ENCODE assay signal across 16 mouse cellular contexts in the genomic region with DNA sequence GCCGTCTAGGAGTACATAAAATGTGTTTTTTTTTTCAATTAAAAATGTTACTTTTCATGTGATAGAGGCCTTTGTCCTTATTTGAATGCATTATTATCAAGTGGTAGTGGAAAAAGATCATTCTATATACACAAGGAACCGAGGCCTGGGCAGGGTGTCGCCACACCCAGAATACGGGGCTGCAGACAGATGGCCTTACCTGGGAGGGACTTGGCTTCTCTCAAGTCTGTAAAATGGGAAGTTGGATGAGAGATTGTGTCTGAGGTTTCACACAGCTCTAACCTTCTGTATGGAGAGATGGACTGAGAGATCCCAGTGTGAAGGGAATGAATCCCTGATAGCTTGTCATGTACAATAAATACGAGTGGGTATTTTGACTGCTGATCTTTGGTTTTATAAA. TPM values are rescaled to one million over a fixed set of nuclear protein-coding genes. Genes with fewer than 3 reads are reported as not detected.
A peak's percentile ranks its signal among the peaks of the same experiment; 100 is the strongest.
DNase-seq lines count a peak whose midpoint lies in the region; ATAC-seq lines count a peak whose summit lies in the region.
"Had no signal": no experiment of that assay in that cellular context is flagged by ENCODE, and none has a peak within 500 bp of the region (broad histone marks: within the 10 kb centered on the region; RNA-seq: fewer than 3 reads in every experiment).

No protein-coding gene starts in this region.

- H3K4me1 ChIP-seq in heart, embryonic 10.5 days: 0 out of 2 replicates have a peak, but pooled peaks cover 3% of the 10 kb centered on the region
- peaks cover 3% of the 10 kb centered on the region for H3K4me1 ChIP-seq in heart, embryonic 12.5 days (replicated peaks)
- H3K4me1 ChIP-seq: embryonic facial prominence, embryonic 10.5 days; embryonic facial prominence, embryonic 12.5 days had no signal

- no peaks in the 10 kb centered on the region for H3K27me3 ChIP-seq in heart, embryonic 10.5 days (ENCODE audit: insufficient read depth, poor library complexity, severe bottlenecking)
- H3K27me3 ChIP-seq in heart, embryonic 12.5 days (replicated peaks): no peaks in the 10 kb centered on the region
- H3K27me3 ChIP-seq: embryonic facial prominence, embryonic 12.5 days; forebrain, embryonic 13.5 days had no signal

- H3K4me3 ChIP-seq in heart, embryonic 10.5 days: no peak overlapping the region
- H3K4me3 ChIP-seq in heart, embryonic 12.5 days: no peak overlapping the region
- H3K4me3 ChIP-seq: embryonic facial prominence, embryonic 10.5 days; embryonic facial prominence, embryonic 12.5 days; forebrain, embryonic 13.5 days had no signal

- 84% methylated on average over 5 of the region's 5 CpGs for WGBS in heart, embryonic 10.5 days
- 85% methylated on average over 5 of the region's 5 CpGs for WGBS in heart, embryonic 12.5 days
- 63% methylated on average over 5 of the region's 5 CpGs for WGBS in large intestine, adult 2 months

- peak; percentile 41 to 60 for DNase-seq in cerebellum, postnatal 25 days
- DNase-seq in cerebellum, adult 9-11 months: no peak
- peak; percentile 30 for DNase-seq in heart, embryonic 10.5 days (ENCODE audit: low spot score)
- peak; percentile 43 for DNase-seq in MEL-GATA-1-ER (ENCODE audit: extremely low read depth, low read depth)
- peak; percentile 19 for DNase-seq in large intestine, adult 2 months (ENCODE audit: low read depth, low spot score)
- no peak for DNase-seq in layer of hippocampus, adult 18-20 months (ENCODE audit: low spot score in 2 of 2)
- no peak for DNase-seq in layer of hippocampus, postnatal 14 days (ENCODE audit: low spot score in 2 of 2)
- DNase-seq: adrenal gland, adult 2 months; adrenal gland, postnatal 10 days; adrenal gland, postnatal 25 days; cerebellum, adult 9-10 months had no signal

- peaks cover 74% of the 10 kb centered on the region for H3K36me3 ChIP-seq in heart, embryonic 10.5 days
- peaks cover 60% of the 10 kb centered on the region for H3K36me3 ChIP-seq in heart, embryonic 12.5 days

- no peak overlapping the region for H3K4me2 ChIP-seq in heart, embryonic 12.5 days
- H3K4me2 ChIP-seq: embryonic facial prominence, embryonic 12.5 days; forebrain, embryonic 13.5 days had no signal

- no peak for ATAC-seq in heart, embryonic 12.5 days (ENCODE audit: insufficient number of reproducible peaks, low FRiP score)
- ATAC-seq: forebrain, embryonic 13.5 days; forebrain, embryonic 16.5 days had no signal

- no peak overlapping the region for H3K27ac ChIP-seq in heart, embryonic 10.5 days
- no peak overlapping the region for H3K27ac ChIP-seq in heart, embryonic 12.5 days (ENCODE audit: poor library complexity, severe bottlenecking)
- H3K27ac ChIP-seq: embryonic facial prominence, embryonic 10.5 days; embryonic facial prominence, embryonic 12.5 days; forebrain, embryonic 13.5 days had no signal

- no peak overlapping the region for H3K9ac ChIP-seq in heart, embryonic 12.5 days
- H3K9ac ChIP-seq: embryonic facial prominence, embryonic 12.5 days; forebrain, embryonic 13.5 days had no signal

- no peaks in the 10 kb centered on the region for H3K9me3 ChIP-seq in heart, embryonic 10.5 days
- H3K9me3 ChIP-seq in heart, embryonic 12.5 days (replicated peaks): no peaks in the 10 kb centered on the region
- H3K9me3 ChIP-seq: embryonic facial prominence, embryonic 10.5 days; embryonic facial prominence, embryonic 12.5 days; forebrain, embryonic 13.5 days had no signal

RNA-seq across cellular contexts. Expression of a gene that starts 6.4 kb away (rescaled TPM):
- 40.0 and 46.3 TPM in 2 replicates for polyA plus RNA-seq in heart, embryonic 10.5 days (2016; fragmentation: Nextera tagmentation; extraction: Ambion mirVana)
- 31.9 and 33.2 TPM in 2 replicates for polyA plus RNA-seq in heart, embryonic 12.5 days (2016; fragmentation: Nextera tagmentation; extraction: Ambion mirVana)
- 10.4 and 11.8 TPM in 2 replicates for polyA plus RNA-seq in large intestine, adult 2 months (2012; rRNA removed)
- total RNA-seq in layer of hippocampus, adult 18-20 months (2021): 10 to 100 TPM; 24.7 to 24.9 TPM
- total RNA-seq in layer of hippocampus, postnatal 14 days (2021): 10 to 100 TPM; 33.8 to 34.0 TPM

RNA-seq across cellular contexts. Expression of a gene that starts 25.5 kb away (rescaled TPM):
- polyA plus RNA-seq in heart, embryonic 10.5 days (2016; fragmentation: Nextera tagmentation; extraction: Ambion mirVana): 39.8 and 49.9 TPM in 2 replicates
- 39.4 and 41.5 TPM in 2 replicates for polyA plus RNA-seq in heart, embryonic 12.5 days (2016; fragmentation: Nextera tagmentation; extraction: Ambion mirVana)
- polyA plus RNA-seq in large intestine, adult 2 months (2012; rRNA removed): 11.5 and 17.4 TPM in 2 replicates
- 10 to 100 TPM; 32.2 to 34.0 TPM for total RNA-seq in layer of hippocampus, adult 18-20 months (2021)
- total RNA-seq in layer of hippocampus, postnatal 14 days (2021): 10 to 100 TPM; 29.3 to 30.7 TPM

RNA-seq across cellular contexts. Expression of a gene that starts 55.0 kb away (rescaled TPM):
- 7.0 and 11.3 TPM in 2 replicates for polyA plus RNA-seq in heart, embryonic 10.5 days (2016; fragmentation: Nextera tagmentation; extraction: Ambion mirVana)
- 9.9 and 10.8 TPM in 2 replicates for polyA plus RNA-seq in heart, embryonic 12.5 days (2016; fragmentation: Nextera tagmentation; extraction: Ambion mirVana)
- 10.8 and 22.0 TPM in 2 replicates for polyA plus RNA-seq in large intestine, adult 2 months (2012; rRNA removed)
- 10 to 100 TPM; 39.1 to 39.6 TPM for total RNA-seq in layer of hippocampus, adult 18-20 months (2021)
- 10 to 100 TPM; 31.5 to 33.5 TPM for total RNA-seq in layer of hippocampus, postnatal 14 days (2021)

Comparison
In these comparisons a context has a peak if more than half of its experiments do, and no peak if none do; other contexts are left out.
1. DNase-seq: peak in cerebellum, postnatal 25 days (2 of 2), heart, embryonic 10.5 days (single experiment), MEL-GATA-1-ER (single experiment) and large intestine, adult 2 months (single experiment); none in cerebellum, adult 9-11 months (single experiment), layer of hippocampus, adult 18-20 months (0 of 2) and layer of hippocampus, postnatal 14 days (0 of 2).